Mouse (Mus musculus) left cerebral cortex, adult 2 months (tissue): ENCODE measurements around the gene Ufc1. TPM values are rescaled to one million over a fixed set of nuclear protein-coding genes. Genes with fewer than 3 reads are reported as not detected.

Source experiments
- DNase-seq, 2 experiments: peaks; one replicate each; pipeline ENCODE4 v3.0.0; 2021 to 2022; ENCODE audit warnings: low spot score in 2 of 2, mixed read lengths in 1 of 2; ENCODE audit errors: extremely low spot score in 1 of 2
- H3K27ac ChIP-seq: fragments of 200-600 bp; 2 replicates; pipeline ENCODE4 v1.8.1; 2022
- H3K4me3 ChIP-seq: fragments of 200-600 bp; 2 replicates; pipeline ENCODE4 v1.8.1; 2022
- CTCF ChIP-seq: fragments of 200-600 bp; IDR thresholded peaks from 2 replicates; pipeline ENCODE4 v1.8.1; 2022; ENCODE audit warnings: antibody characterized with exemption, mild to moderate bottlenecking, moderate library complexity
- intact Hi-C: fragments of 180-260 bp; cut with DNase I; formaldehyde crosslinking; loops from one replicate; pipeline ENCODE4 v1.15.1; 2025
- total RNA-seq, 2 experiments: library from RNA; stranded (reverse); gene quantifications; 2 replicates each; pipeline ENCODE4 v1.2.3; 2021

Ufc1 gene
- total RNA-seq, 2 experiments from 2014 or later, result 101 to 108 TPM

DNA sequence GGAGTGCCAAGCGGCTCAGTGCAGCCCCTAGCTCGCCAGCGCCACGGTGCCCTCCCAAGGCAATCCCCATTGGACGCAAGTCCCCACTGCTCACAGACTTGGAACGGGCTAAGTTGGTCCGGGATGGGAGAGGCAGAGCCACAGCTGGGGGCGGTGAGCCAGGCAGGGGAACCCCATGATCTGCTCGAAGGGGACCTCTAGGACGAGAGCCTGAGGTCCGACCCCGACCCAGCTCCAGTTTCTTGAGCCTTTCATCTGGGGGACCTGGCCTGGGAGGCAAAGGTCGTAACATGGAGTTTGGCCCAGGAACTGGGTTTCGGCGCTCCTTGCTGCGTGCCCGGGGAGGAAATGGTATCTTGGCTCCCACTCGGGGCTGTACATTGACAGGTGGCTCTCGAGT, 8.3 kb downstream of the Ufc1 start:
- DNase-seq, result no peak
- intact Hi-C loops, result no loop called here
- TF ChIP-seq CTCF, result no peak

DNA sequence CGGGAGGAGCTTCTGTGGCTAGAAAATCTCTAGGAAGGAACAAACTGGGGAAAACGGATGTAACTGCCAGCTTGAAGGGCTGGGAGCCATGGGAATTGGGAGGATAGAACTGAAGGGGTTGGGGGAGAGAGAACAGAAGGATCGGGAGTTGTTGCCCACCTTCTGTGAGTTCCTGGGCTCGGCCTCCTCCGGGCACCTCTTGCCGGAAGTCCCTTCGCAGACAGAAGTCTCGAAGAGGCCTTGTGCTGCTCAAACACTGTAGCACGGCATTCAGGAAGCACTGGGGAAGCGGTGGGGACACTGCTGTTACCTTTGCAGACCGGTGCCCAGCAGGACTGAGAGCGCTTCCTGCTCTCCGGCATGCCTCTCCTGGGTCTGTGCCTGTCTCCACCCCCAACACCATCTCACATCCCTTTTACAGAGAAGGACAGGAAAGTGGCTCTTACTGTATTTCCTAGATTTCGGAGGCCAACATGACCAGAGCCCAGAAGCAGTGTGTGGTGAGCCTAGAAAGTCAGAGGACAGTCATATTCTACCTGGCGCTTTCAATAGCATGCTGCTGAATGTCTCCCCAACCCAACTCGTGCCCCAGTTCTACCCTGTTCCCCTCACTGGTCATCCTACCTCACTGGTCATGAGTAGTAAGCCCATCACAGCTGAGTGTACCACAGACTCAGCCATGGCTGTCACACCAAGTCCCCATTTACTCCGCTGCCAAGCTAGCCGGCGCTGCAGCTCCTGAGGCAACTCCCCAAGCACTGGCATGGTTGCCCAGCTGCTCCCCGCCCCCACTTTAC, 9.5 kb downstream of the Ufc1 start:
- H3K4me3 ChIP-seq, result peak overlapping the region; percentile 21; the same call in 1 of the 2 replicates
- peak overlapping the region; percentile 44; the same call in 1 of the 2 replicates for H3K27ac ChIP-seq
- no peak for DNase-seq
- intact Hi-C loops, result no loop called here
- TF ChIP-seq CTCF, result no peak

More for the DNA sequence above, 8.3 kb downstream of the Ufc1 start:
- H3K4me3 ChIP-seq, result peak overlapping the region; percentile 86
- no peak overlapping the region for H3K27ac ChIP-seq

DNA sequence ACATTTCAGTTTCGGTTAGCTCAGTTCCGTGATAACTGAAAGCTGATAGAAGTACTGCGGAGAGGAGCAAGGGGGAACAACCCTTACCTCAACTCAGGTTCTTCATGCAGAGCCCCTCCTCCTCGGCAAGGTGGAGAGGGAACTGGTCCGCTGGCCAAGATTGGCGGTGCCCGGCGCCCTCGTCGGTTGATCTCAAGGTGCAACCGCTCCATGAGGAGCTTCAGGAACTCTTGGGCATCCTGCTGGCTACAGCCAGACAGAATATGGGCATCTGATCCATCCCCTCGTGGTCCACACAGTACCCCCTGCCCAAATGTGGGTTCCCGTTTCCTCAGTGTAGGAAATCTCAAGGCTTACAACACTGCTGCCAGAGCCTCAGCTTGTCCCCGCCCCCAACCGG, 10.3 kb downstream of the Ufc1 start:
- no peak for DNase-seq
- Histone ChIP-seq H3K27ac (peak overlapping the region; percentile 44; the same call in 1 of the 2 replicates), H3K4me3 (no peak overlapping the region)
- TF ChIP-seq CTCF, result no peak
- intact Hi-C loops, result no loop called here

DNA sequence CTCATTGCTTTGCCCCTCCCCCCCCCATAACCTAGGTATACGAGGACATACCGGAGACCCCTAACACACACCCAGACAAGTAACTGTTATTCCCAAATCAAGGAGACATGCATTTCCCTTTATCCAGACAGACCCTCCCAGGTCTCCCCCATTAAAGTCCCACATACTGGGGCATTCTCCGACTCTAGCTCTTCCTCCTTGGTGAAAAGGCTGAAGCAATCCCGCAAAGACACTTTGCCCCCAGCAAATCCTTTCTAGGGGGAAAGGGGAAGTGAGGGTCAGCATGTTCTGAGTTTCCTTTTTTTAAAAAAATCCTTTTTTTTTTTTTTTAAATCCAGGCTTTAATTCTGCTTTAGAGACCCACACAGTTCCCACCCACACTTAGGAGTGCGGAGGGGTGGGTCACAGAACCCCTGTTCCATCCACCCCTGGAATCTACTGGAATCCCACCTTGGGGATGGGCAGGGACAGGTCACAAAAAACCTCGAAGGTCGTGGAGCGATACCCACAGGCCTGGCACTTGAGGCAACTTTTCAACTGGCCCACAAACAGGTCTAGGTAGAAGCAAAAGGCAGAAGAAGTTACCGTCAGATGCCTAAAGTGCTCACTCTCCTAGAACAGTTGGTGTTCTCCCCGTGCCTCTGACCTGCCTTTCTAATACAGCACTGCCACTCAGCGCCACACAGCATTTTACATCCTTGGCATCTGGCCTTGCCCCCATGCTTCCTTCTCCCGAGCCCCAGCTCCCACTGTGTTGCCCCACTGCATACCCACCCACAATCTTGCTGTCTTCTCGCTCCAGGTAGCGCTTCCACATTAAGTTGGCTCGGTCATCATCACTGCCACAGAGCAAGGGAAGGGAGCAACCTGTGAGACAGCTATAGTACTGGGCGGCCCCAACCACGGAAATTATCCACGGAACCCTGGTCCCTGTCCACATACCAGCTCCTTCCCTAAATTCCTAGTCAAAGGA, 11.3 kb downstream of the Ufc1 start:
- no peak for DNase-seq
- Histone ChIP-seq H3K4me3 (no peak overlapping the region), H3K27ac (no peak overlapping the region)
- intact Hi-C loops, result no loop called here
- no peak for TF ChIP-seq CTCF

DNA sequence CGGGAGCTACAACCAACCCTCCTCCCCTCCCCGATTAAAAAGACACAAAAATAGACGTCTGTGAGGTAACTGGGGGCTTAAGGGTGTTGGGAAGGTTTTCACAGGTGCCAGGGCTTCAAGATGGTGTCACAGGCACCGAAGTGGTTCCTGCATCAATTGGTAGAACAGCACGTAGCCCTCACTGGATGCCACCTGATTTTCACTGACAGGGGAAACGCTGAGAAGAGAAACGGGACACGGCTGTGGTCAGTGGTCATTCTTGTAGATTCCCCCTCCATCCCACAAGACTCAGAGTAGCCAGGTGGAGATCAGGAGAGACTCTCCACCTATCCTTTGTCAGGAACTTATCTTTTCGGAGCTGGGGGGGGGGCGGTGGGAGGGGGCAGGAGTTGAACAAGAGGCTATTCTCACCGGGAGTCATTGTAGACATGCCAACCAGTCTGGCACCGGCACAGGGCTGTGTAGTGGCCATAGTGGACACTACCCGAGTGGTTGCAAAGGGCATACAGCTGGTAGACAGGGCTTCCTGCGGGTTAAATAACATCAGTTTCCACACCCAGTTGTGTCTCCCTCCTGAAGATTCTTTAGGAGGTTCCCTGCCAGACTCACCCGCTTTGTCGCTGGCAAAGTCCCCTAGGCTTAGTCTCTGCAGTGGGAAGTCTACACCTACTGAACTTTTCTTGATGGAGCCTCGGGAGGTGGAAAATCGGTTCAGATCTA, 12.6 kb downstream of the Ufc1 start:
- no peak for TF ChIP-seq CTCF
- intact Hi-C loops, result no loop called here
- H3K4me3 ChIP-seq, result no peak overlapping the region
- no peak for DNase-seq
- H3K27ac ChIP-seq, result no peak overlapping the region

DNA sequence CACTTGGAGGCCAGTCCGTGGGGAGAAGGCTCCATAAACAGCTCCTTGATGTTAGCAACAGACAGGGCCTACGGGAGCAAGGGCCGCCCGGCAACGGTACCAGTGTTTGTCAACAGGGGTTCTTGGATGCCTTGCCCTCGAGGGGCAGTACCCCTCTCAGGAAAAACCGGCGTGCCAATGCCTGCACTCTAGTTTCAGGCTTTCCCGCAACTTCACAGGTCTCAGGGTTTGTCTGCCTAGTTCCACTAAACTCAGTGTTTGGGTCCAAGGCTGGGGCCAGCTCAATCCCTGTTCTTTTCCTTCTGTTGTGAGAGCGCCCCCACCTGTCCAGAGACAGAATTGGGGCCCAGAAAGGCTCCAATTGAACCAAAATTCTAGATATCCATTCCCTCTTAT, 13.3 kb downstream of the Ufc1 start:
- peak; percentile 71 to 75 for DNase-seq
- TF ChIP-seq CTCF, result peak; percentile 88
- H3K4me3 ChIP-seq, result peak overlapping the region; percentile 72
- H3K27ac ChIP-seq, result peak overlapping the region; percentile 81
- intact Hi-C loops, result loop anchor here (1.0 to 2.0 kb wide), 2 partner anchors 11 to 35 kb away; partner anchors contain the start of gene B4galt3

DNA sequence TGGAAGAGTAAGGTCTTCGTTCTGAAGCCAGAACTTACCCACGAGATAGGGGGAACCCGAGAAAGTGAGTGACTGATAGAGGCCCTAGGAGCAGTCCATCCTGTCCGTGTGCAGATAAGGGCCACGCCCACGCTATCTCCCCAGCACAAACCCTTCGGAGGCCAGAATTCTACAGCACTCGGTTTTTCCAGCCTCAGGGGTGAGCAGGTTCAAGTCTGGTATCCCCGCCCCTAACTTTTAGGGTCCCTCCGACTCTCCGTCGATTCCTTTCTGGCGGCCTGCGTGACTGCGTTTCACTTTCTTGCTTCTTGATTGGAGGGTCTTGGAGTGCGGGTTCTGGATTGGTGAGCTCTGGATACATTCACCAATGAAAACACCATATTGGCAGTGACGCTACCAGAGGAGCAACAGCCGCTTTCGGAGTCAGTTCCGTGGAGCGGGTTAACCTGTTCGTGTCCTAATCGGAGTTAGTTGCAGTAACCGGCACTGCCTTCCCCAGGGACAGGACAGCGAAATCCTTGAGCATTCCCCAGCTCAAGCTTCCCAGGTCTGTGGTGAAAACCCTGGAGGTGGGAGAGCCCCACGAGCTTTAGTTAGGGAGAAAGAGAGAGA, 13.8 kb downstream of the Ufc1 start, which contains the start of gene Ppox:
Gene Ppox (minus strand): TSS at position 271 of the 612 bp plus-strand sequence.
- intact Hi-C loops, result loop anchor here (1.0 to 2.0 kb wide), 2 partner anchors 11 to 34 kb away; partner anchors contain the start of gene B4galt3
- Histone ChIP-seq H3K27ac (peak within 1 kb of the TSS; percentile 81), H3K4me3 (peak within 1 kb of the TSS; percentile 72)
- no peak for TF ChIP-seq CTCF
- DNase-seq, result peak; percentile 89 to 90

DNA sequence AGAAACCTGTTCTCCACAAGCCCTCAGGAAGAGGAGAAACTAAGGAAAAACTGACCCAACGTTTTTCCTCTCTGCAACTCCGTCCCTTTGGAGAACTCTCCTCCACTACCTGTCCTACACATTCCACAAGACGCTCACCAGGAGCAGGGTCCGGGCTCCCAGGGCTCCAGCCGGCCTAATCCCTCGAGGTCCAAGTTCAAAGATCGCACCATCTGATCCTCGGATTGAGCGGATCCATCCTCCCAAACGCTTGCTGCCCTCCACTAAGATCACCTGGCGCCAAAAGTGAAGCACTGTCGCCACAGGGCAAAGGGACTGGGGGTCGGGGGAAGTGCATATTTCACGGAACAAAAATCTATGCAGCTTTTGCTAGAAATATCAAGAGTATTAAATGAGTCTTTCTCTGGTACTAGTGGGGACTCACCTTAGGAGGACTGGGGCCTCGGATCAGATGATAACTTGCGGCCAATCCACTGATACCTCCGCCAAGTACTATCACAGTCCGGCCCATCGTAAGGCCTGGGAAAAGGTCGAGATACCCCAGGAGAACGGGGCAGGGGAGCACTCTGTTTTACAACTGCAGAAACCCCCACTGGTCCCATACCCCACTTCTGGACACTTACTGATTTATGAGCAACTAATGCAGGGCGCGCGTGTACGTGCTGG, 14.4 kb downstream of the Ufc1 start:
- no peak for DNase-seq
- TF ChIP-seq CTCF, result no peak
- intact Hi-C loops, result loop anchor here (2.0 kb wide), 1 partner anchor 34 kb away; no protein-coding TSS in a partner anchor
- Histone ChIP-seq H3K27ac (peak overlapping the region; percentile 22), H3K4me3 (peak overlapping the region; percentile 72)

DNA sequence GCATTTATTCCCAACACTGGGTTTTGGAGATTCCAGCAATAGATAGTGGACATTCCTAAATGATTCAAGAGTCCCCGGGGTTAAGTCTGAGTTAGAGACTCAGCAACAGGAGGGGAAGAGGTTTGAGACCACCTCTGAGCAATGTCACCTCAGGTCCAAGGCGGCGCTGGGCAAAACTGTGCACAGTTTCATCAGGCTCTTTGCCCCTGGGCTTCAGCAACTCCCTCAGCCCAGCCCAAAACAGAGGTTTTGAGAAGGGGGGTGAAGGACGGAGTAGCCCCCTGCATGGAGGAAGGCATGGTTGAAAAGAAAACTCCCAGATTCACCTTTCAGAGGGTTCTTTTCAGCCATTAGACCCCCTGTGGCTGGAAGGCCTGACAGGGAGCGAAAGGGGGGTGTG, 15.1 kb downstream of the Ufc1 start:
- intact Hi-C loops, result loop anchor here (2.0 kb wide), 1 partner anchor 33 kb away; no protein-coding TSS in a partner anchor

DNA sequence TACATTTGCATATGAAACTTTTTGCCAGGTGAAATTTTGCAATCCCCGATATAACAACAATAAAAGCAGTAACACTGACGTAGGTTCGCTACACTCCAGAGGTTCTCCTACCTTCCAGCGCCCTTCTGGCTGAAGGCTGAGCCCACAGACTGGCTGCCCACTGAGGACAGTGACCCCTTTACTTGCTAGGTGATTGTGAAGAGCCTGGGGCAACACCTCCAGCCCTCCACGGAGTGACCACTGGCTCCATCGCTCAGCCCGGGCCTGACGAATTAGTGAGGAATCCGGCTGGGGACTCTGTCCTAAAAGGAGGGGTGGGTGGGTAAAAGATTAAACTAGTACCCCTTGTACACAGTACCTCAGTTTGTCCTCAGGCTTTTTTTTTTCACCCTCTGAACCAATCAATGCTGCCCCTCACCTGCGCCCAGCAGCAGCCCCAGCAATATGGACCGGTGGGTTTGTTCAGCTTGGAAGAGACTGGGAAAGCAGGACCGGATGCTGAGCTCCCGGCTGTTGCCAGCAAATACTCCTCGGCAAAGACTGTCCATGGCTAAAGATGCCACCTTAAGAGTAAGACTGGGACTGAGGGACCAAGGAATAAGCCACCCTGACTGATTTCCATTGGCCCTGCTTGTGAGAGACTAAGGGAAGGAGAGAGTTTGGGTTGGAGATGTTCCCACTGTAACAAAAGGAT, 15.7 kb downstream of the Ufc1 start:
- no peak for TF ChIP-seq CTCF
- Histone ChIP-seq H3K27ac (no peak overlapping the region), H3K4me3 (no peak overlapping the region)
- intact Hi-C loops, result no loop called here
- peak in 1 of 2 experiments; percentile 7 for DNase-seq

More for the DNA sequence above, 15.1 kb downstream of the Ufc1 start:
- TF ChIP-seq CTCF, result no peak
- no peak overlapping the region for H3K4me3 ChIP-seq
- DNase-seq, result peak in 1 of 2 experiments; percentile 8
- H3K27ac ChIP-seq, result no peak overlapping the region
